Mouse (Mus musculus): ENCODE measurements at regions not wholly inside any gene's neighbourhood (a gene's known extent, or its start where the extent isn't known, plus 50 kb on each side); places are given as distances from the start of the nearest gene placed in this dataset.

GRCm38 (mm10) chr3:43339101-43339500, 1596.7 kb downstream of the D3Ertd751e start:
- no peak for DNase-seq

GRCm38 (mm10) chr3:43342928-43343327, 1600.5 kb downstream of the D3Ertd751e start:
- DNase-seq: peak; percentile 1

GRCm38 (mm10) chr3:43352829-43353228, 1610.4 kb downstream of the D3Ertd751e start:
- DNase-seq: peak; percentile 4

- no peak for DNase-seq
Measured at GRCm38 (mm10) chr3:43358511-43358910, 1616.1 kb downstream of the D3Ertd751e start.

- DNase-seq: no peak
Measured at GRCm38 (mm10) chr3:43399893-43400292, 1657.5 kb downstream of the D3Ertd751e start.

GRCm38 (mm10) chr3:43424886-43425285, 1682.5 kb downstream of the D3Ertd751e start:
- DNase-seq: no peak

GRCm38 (mm10) chr3:43426672-43427071, 1684.3 kb downstream of the D3Ertd751e start:
- DNase-seq: no peak

GRCm38 (mm10) chr3:43461541-43462109, 1719.2 kb downstream of the D3Ertd751e start:
- no peak for DNase-seq
